Mouse (Mus musculus): ENCODE results near the gene Sytl3. TPM values are rescaled to one million over a fixed set of nuclear protein-coding genes. Genes with fewer than 3 reads are reported as not detected.

Sytl3 gene
- total and polyA plus RNA-seq, 3 experiments, result 0.16 to 0.34 (median 0.23) TPM

DNA sequence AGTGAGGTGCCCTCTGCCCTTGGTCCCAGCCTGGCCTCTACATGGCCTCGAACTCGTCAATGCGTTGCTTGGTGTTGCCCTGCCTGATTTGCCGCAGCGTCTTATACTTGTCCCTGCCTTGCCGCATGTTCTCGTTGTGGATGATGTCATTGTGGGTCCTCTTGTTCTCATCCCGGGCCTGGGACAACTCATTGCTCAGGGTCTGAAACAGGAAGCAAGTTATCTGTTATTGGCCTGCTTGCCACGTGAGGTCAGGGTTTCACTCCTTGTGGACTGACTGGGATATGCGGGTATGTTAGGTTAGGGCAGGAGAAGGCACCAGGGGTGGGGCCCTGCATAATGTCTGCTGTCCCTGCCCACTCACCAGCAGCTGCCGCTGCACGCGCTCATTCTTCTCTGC, 80.4 kb downstream of the Sytl3 start:
- Histone ChIP-seq H3K9ac (ENCODE audit: low read depth, low read length) (no peak overlapping the region), H3K4me3 (no peak overlapping the region), H3K27me3 (ENCODE audit: control insufficient read depth, insufficient read depth, low read length) (no peaks in the 10 kb centered on the region), H3K79me2 (replicated peaks; ENCODE audit: control insufficient read depth, insufficient read depth, low read length) (no peaks in the 10 kb centered on the region), H3K36me3 (ENCODE audit: control insufficient read depth, insufficient read depth, low read length) (no peaks in the 10 kb centered on the region), H3K27ac (no peak overlapping the region), H3K4me1 (ENCODE audit: control insufficient read depth, insufficient read depth, low read length) (peaks cover 13% of the 10 kb centered on the region)
- no peak for TF ChIP-seq POLR2A (IDR thresholded peaks at IDR 0.05; ENCODE audit: insufficient read depth, low read depth, low read length)
- TF ChIP-seq EP300 (IDR thresholded peaks at IDR 0.05; ENCODE audit: insufficient read depth, low read depth, low read length), result no peak
- no peak for TF ChIP-seq CTCF (IDR thresholded peaks at IDR 0.05)
- WGBS, result 80% methylated on average over 13 of the region's 13 CpGs
- no peak for DNase-seq
- intact Hi-C loops (cut with DNase I), result no loop called here

GRCm38 (mm10) chr17:6739756-6740155, 80.9 kb downstream of the Sytl3 start:
- no peaks in the 10 kb centered on the region for H3K27me3 ChIP-seq (ENCODE audit: control insufficient read depth, insufficient read depth, low read length)
- no peak overlapping the region for H3K9ac ChIP-seq (ENCODE audit: low read depth, low read length)
- peaks cover 13% of the 10 kb centered on the region for H3K4me1 ChIP-seq (ENCODE audit: control insufficient read depth, insufficient read depth, low read length)
- WGBS, result 93% methylated on average over 15 of the region's 15 CpGs
- no peak for DNase-seq
- H3K27ac ChIP-seq, result no peak overlapping the region
- intact Hi-C loops (cut with DNase I), result loop anchor here (5.0 kb wide), 1 partner anchor 38 kb away; no protein-coding TSS in a partner anchor
- TF ChIP-seq EP300 (IDR thresholded peaks at IDR 0.05; ENCODE audit: insufficient read depth, low read depth, low read length), result no peak
- no peak for TF ChIP-seq POLR2A (IDR thresholded peaks at IDR 0.05; ENCODE audit: insufficient read depth, low read depth, low read length)
- TF ChIP-seq CTCF (IDR thresholded peaks at IDR 0.05), result no peak
- no peaks in the 10 kb centered on the region for H3K36me3 ChIP-seq (ENCODE audit: control insufficient read depth, insufficient read depth, low read length)
- H3K79me2 ChIP-seq (replicated peaks; ENCODE audit: control insufficient read depth, insufficient read depth, low read length), result no peaks in the 10 kb centered on the region
- H3K4me3 ChIP-seq, result no peak overlapping the region

DNA sequence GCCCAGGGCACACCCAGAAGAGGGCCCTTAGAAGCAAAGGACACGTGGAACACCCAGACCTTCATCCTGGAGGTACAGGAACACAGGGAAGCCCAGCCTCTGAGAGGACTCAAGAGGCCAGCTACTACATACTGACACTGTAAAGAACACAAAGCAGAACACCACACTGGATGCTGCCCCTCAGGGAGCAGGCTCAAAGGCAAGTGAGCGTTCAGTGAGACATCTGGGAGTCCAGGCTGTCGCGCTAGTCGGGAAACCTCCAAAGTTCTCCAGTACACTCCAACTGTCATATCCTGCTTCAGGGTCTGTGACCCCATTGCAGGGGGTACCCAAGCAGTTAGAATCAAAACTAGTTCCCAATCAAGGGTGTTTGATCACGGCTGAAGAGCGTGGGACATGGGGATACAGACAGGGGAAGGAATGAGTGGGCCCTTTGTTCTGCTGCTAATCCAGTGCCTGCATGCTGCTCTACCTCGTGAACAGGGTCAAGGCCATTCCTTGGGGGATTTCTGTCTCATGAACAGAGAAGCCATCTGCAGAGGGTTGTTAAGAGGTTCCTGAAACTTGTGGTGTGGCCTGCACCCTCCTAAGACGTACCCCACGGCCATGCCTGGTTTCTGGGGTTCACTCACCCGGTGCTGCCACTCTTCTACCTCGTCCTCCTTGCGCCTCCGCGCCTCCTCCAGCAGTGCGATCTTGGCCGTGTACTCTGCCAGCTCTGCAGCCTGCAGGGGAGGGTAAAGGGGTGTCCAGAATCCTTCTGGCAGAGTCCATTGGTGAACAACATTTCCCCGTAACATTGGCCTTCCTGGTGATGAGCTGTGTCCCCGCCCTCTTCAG, 81.7 kb downstream of the Sytl3 start:
- no peaks in the 10 kb centered on the region for H3K36me3 ChIP-seq (ENCODE audit: control insufficient read depth, insufficient read depth, low read length)
- peaks cover 13% of the 10 kb centered on the region for H3K4me1 ChIP-seq (ENCODE audit: control insufficient read depth, insufficient read depth, low read length)
- no peak for DNase-seq
- TF ChIP-seq EP300 (IDR thresholded peaks at IDR 0.05; ENCODE audit: insufficient read depth, low read depth, low read length) (no peak), CTCF (IDR thresholded peaks at IDR 0.05) (no peak), POLR2A (IDR thresholded peaks at IDR 0.05; ENCODE audit: insufficient read depth, low read depth, low read length) (no peak)
- H3K27ac ChIP-seq, result no peak overlapping the region
- H3K27me3 ChIP-seq (ENCODE audit: control insufficient read depth, insufficient read depth, low read length), result no peaks in the 10 kb centered on the region
- H3K9ac ChIP-seq (ENCODE audit: low read depth, low read length), result no peak overlapping the region
- no peaks in the 10 kb centered on the region for H3K79me2 ChIP-seq (replicated peaks; ENCODE audit: control insufficient read depth, insufficient read depth, low read length)
- intact Hi-C loops (cut with DNase I), result loop anchor here (5.0 kb wide), 1 partner anchor 37 kb away; no protein-coding TSS in a partner anchor
- 94% methylated on average over 19 of the region's 19 CpGs for WGBS
- H3K4me3 ChIP-seq, result no peak overlapping the region

DNA sequence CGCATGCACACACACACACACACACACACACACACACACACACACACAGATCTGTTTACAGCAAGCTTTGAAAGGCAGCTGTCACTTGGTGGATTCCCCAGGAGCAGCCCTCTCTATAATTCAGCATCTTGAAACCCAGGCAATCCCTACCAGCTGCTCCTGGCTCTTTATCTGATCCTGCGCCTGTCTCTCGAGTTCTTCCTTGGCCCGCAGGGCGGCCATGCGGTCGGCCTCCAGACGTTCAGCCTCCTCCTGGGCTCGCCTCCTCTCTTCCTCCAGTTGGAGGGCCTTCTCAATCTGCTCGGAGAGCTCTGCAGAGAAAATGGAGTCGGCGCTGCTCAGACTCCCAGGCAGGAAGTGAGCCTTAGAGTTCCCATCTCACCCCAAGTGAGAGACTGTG, 82.4 kb downstream of the Sytl3 start:
- no peaks in the 10 kb centered on the region for H3K36me3 ChIP-seq (ENCODE audit: control insufficient read depth, insufficient read depth, low read length)
- no peak overlapping the region for H3K9ac ChIP-seq (ENCODE audit: low read depth, low read length)
- H3K4me1 ChIP-seq (ENCODE audit: control insufficient read depth, insufficient read depth, low read length), result peaks cover 13% of the 10 kb centered on the region
- no peaks in the 10 kb centered on the region for H3K79me2 ChIP-seq (replicated peaks; ENCODE audit: control insufficient read depth, insufficient read depth, low read length)
- H3K27ac ChIP-seq, result no peak overlapping the region
- TF ChIP-seq POLR2A (IDR thresholded peaks at IDR 0.05; ENCODE audit: insufficient read depth, low read depth, low read length) (no peak), EP300 (IDR thresholded peaks at IDR 0.05; ENCODE audit: insufficient read depth, low read depth, low read length) (no peak), CTCF (IDR thresholded peaks at IDR 0.05) (no peak)
- no peak overlapping the region for H3K4me3 ChIP-seq
- no peaks in the 10 kb centered on the region for H3K27me3 ChIP-seq (ENCODE audit: control insufficient read depth, insufficient read depth, low read length)
- intact Hi-C loops (cut with DNase I), result loop anchor here (5.0 kb wide), 1 partner anchor 36 kb away; no protein-coding TSS in a partner anchor
- no peak for DNase-seq
- 79% methylated on average over 12 of the region's 12 CpGs for WGBS

- intact Hi-C loops (cut with DNase I), result loop anchor here (5.0 kb wide), 1 partner anchor 35 kb away; no protein-coding TSS in a partner anchor
- TF ChIP-seq CTCF (IDR thresholded peaks at IDR 0.05) (no peak), EP300 (IDR thresholded peaks at IDR 0.05; ENCODE audit: insufficient read depth, low read depth, low read length) (no peak), POLR2A (IDR thresholded peaks at IDR 0.05; ENCODE audit: insufficient read depth, low read depth, low read length) (no peak)
- no peak overlapping the region for H3K27ac ChIP-seq
Observed at GRCm38 (mm10) chr17:6742083-6743038, 83.5 kb downstream of the Sytl3 start.

More at GRCm38 (mm10) chr17:6742083-6743038, 83.5 kb downstream of the Sytl3 start:
- H3K4me3 ChIP-seq, result no peak overlapping the region
- H3K36me3 ChIP-seq (ENCODE audit: control insufficient read depth, insufficient read depth, low read length), result peaks cover 2% of the 10 kb centered on the region; the same call in 1 of the 2 replicates
- no peaks in the 10 kb centered on the region for H3K27me3 ChIP-seq (ENCODE audit: control insufficient read depth, insufficient read depth, low read length)
- DNase-seq, result peak; percentile 48 to 67
- peaks cover 13% of the 10 kb centered on the region for H3K4me1 ChIP-seq (ENCODE audit: control insufficient read depth, insufficient read depth, low read length)
- H3K9ac ChIP-seq (ENCODE audit: low read depth, low read length), result no peak overlapping the region
- 43% methylated on average over 33 of the region's 33 CpGs for WGBS
- no peaks in the 10 kb centered on the region for H3K79me2 ChIP-seq (replicated peaks; ENCODE audit: control insufficient read depth, insufficient read depth, low read length)
